Mouse (Mus musculus): Measurements from ENCODE around the gene Pcsk5. TPM values are rescaled to one million over a fixed set of nuclear protein-coding genes. Genes with fewer than 3 reads are reported as not detected.

Gene Pcsk5
- 3.0 TPM for polyA plus RNA-seq (2015; fragmentation: Illumina TruSeq; extraction: RNeasy Lipid Tissue Mini Kit (QIAGEN cat#74804); ENCODE audit: insufficient read depth, low replicate concordance)

DNA sequence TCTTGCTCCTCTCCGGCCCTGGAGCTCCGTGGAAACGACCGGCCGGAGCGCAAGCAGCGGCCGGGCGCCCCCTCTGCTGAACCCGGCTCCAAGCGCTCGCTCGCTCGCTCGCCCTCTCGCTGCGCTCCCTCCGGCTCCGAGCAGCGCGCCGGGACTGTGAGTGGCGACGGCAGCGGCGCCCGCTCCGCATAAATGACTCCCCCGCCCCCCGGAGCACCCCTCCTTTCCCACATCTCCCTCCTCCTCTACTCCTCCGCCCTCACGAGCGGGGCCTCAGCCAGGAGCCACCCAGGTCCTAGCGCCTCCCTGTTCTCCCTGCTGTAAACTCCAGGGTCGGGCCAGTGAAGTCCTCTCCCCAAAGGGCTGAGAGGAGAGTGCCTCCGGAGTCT is at the start of gene Pcsk5:
Pcsk5 (minus strand) TSS at position 162 of the 389 bp plus-strand sequence.

DNA sequence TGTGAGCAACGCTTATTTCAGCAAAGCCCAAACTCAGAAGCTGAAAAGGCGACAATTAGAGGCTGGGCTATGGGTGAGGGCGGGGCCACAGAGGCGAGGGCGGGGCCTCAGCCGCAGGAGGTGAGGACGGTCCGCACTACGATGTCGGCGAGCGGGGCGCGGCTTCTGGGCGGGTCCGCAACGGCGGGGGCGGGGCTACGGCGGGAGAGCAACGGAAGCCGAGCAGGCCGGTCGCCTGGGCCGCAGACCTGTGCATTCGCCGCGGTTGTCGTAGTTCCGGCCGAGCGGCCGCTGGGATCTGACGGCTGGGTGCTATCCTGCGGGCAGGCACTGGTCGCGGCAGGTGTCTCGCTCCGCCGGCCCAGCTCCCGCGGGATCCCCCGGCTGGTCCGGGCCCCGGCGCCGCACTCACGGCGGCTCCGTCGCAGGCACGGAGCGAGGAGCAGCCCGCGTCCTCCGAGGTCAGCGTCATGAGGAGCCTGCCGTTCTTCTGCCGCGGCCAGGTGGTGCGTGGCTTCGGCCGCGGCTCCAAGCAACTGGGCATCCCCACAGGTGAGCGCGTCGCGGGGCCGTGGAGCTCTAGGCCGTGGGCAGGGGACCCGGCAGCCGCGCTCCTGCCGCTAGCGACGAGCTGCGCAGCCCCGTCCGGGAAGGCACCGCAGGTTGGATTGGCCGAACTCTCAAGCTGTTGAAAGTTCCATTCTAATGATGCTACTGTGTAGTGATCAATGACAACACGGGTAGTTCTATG is 443.4 kb downstream of the Pcsk5 start, which contains the start of gene Rfk:
Rfk (plus strand) TSS at position 203 of the 751 bp plus-strand sequence.

